Mouse (Mus musculus): ENCODE results near the gene Parp3.

GRCm38 (mm10) chr9:106462430-106462800, 14.3 kb downstream of the Parp3 start:
- TF ChIP-seq GATA1 (IDR thresholded peaks at IDR 0.05; ENCODE audit: borderline replicate concordance, low read length) (no peak), FLI1 (IDR thresholded peaks at IDR 0.05; ENCODE audit: low read length) (no peak)
